Mouse (Mus musculus): ENCODE data around the gene Fam135a. TPM values are rescaled to one million over a fixed set of nuclear protein-coding genes. Genes with fewer than 3 reads are reported as not detected.

Fam135a gene
- polyA plus RNA-seq, 1 experiment from 2014 or later: 37.5 TPM

DNA sequence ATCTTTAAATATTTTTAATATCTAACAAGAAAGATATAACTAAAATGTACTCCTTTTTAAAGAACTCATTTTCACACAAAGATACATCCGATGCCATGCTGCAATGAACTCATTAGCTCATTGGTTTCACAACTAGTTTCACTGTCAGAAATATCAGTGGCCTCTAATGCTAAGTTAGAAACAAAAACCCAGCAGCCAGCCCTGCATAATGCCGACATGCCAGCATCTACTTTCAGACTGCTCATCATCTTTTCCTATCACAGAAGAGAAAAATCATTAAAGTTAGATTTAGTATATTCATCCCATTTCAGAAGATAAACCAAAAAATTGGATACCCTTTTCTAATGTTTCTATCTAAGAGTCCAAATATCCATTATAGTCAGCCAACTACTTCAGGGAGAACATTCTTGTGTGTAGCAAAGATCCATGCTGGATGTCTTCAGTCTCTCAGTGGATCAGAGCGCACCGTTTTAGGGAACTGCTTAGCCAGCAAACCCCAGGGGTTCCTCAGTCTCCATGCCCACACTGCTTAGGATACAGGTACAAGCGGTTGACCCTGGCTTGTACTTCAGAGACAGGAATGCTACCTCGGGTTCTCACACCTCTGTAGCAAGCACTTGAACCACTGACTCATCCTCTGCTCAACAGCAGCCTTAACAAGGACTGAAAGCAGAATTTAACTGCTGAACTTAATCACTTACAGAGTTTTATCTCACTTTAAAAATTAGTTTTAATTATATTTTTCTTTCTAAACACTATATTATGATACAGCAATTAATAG, 53.2 kb downstream of the Fam135a start:
- H3K4me3 ChIP-seq (ENCODE audit: low read depth, low read length): no peak overlapping the region
- ATAC-seq (ENCODE audit: insufficient number of reproducible peaks, insufficient read depth, low FRiP score, low read depth): no peak
- H3K9ac ChIP-seq (replicated peaks; ENCODE audit: low read depth, low read length): no peak overlapping the region
- peaks cover 6% of the 10 kb centered on the region for H3K36me3 ChIP-seq (ENCODE audit: control insufficient read depth, insufficient read depth, low read length)
- 79% methylated on average over 6 of the region's 6 CpGs for WGBS
- no peak overlapping the region for H3K27ac ChIP-seq (ENCODE audit: low read length)
- no peaks in the 10 kb centered on the region for H3K9me3 ChIP-seq (ENCODE audit: control insufficient read depth, low read depth, low read length)
- H3K4me1 ChIP-seq (ENCODE audit: control insufficient read depth, insufficient read depth, low read length): no peaks in the 10 kb centered on the region
- no peak overlapping the region for H3K4me2 ChIP-seq (replicated peaks; ENCODE audit: low read depth, low read length)
- H3K27me3 ChIP-seq (ENCODE audit: control insufficient read depth, insufficient read depth, low read length): no peaks in the 10 kb centered on the region

DNA sequence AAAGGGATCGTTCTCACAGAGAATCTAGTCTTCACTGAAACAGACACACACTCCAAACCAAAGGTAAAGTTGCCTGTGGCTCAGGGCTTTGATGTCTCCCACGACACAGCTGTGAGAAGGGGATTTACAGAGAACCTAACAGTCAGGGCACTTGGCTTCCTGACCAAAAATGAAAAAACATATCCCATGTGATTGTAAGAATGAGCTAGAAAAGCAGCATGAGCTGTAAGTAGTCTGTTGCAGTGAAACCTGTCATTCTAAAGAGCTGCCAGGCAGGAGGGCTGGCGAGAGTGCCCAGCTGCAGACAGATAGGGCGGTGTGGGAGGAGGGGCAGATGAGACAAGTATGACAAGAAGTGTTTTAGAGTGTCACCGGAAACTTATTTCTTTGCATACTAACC, 54.5 kb downstream of the Fam135a start:
- Histone ChIP-seq H3K9me3 (ENCODE audit: control insufficient read depth, low read depth, low read length) (no peaks in the 10 kb centered on the region), H3K36me3 (ENCODE audit: control insufficient read depth, insufficient read depth, low read length) (peaks cover 3% of the 10 kb centered on the region; the same call in 1 of the 2 replicates), H3K4me3 (ENCODE audit: low read depth, low read length) (no peak overlapping the region), H3K9ac (replicated peaks; ENCODE audit: low read depth, low read length) (no peak overlapping the region), H3K27ac (ENCODE audit: low read length) (no peak overlapping the region), H3K4me2 (replicated peaks; ENCODE audit: low read depth, low read length) (no peak overlapping the region), H3K4me1 (ENCODE audit: control insufficient read depth, insufficient read depth, low read length) (no peaks in the 10 kb centered on the region), H3K27me3 (ENCODE audit: control insufficient read depth, insufficient read depth, low read length) (no peaks in the 10 kb centered on the region)
- ATAC-seq (ENCODE audit: insufficient number of reproducible peaks, insufficient read depth, low FRiP score, low read depth): no peak
- WGBS: 79% methylated on average over 5 of the region's 5 CpGs

DNA sequence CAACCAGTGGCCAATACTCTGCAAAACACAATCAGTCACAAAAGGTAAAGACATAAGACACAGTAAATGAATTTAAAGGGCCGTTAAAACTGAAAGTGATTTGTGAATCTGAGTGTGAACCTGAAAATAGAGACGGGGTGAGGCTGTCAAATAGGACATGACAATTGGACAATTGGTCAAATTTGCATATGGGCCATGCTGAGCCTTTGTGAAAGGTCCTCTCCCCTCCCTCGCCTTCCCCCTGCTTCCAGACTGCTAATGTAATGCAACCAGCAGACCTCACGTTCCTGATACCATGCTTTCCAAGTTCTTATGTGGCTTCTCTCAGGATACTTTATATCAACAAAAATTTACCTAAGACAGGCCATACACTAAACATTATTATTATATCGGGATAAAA, 57.1 kb downstream of the Fam135a start:
- no peak overlapping the region for H3K27ac ChIP-seq (ENCODE audit: low read length)
- no peak overlapping the region for H3K4me3 ChIP-seq (ENCODE audit: low read depth, low read length)

DNA sequence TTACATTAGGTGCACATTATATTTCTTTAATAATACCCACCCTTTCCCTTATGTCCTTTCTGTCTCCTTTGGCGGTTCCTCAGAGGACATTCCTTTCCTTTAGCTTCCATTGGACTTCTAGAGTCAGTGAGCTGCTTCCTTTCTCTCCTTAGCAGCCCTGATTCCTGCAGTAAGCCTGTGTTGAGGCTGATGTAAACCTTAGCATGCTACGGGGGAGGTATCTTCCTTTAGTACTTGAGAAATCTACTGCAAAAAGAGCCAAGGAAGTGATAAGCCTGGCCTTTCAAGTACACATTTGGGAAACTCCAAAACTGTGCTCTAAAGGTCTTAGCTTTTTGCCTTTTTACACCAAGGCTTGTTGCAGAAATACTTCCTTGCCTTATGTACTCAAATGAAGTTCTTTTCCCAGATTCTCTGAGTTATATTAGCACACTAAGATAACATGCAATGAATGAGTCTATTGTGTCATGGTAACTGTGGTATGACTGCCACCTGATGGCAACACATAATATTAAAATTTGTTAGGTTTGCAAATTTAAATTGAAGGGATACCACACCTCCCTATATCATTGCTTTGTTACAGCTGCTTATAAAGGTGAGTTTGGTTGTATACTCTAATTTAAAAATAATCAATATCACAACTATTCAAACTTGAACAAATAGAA, 66.2 kb downstream of the Fam135a start:
- no peak overlapping the region for H3K4me2 ChIP-seq (replicated peaks; ENCODE audit: low read depth, low read length)
- H3K27me3 ChIP-seq (ENCODE audit: control insufficient read depth, insufficient read depth, low read length): no peaks in the 10 kb centered on the region
- no peak overlapping the region for H3K27ac ChIP-seq (ENCODE audit: low read length)
- no peaks in the 10 kb centered on the region for H3K9me3 ChIP-seq (ENCODE audit: control insufficient read depth, low read depth, low read length)
- H3K4me3 ChIP-seq (ENCODE audit: low read depth, low read length): no peak overlapping the region
- ATAC-seq (ENCODE audit: insufficient number of reproducible peaks, insufficient read depth, low FRiP score, low read depth): no peak
- no peak overlapping the region for H3K9ac ChIP-seq (replicated peaks; ENCODE audit: low read depth, low read length)
- WGBS: 80% methylated on average over 2 of the region's 2 CpGs
- H3K36me3 ChIP-seq (ENCODE audit: control insufficient read depth, insufficient read depth, low read length): peaks cover 10% of the 10 kb centered on the region; the same call in 1 of the 2 replicates
- no peaks in the 10 kb centered on the region for H3K4me1 ChIP-seq (ENCODE audit: control insufficient read depth, insufficient read depth, low read length)

More for the DNA sequence above, 57.1 kb downstream of the Fam135a start:
- H3K36me3 ChIP-seq (ENCODE audit: control insufficient read depth, insufficient read depth, low read length): peaks cover 3% of the 10 kb centered on the region; the same call in 1 of the 2 replicates
- no peak overlapping the region for H3K4me2 ChIP-seq (replicated peaks; ENCODE audit: low read depth, low read length)
- 82% methylated on average over 5 of the region's 5 CpGs for WGBS
- H3K9me3 ChIP-seq (ENCODE audit: control insufficient read depth, low read depth, low read length): no peaks in the 10 kb centered on the region
- no peak for ATAC-seq (ENCODE audit: insufficient number of reproducible peaks, insufficient read depth, low FRiP score, low read depth)
- H3K9ac ChIP-seq (replicated peaks; ENCODE audit: low read depth, low read length): no peak overlapping the region
- H3K27me3 ChIP-seq (ENCODE audit: control insufficient read depth, insufficient read depth, low read length): no peaks in the 10 kb centered on the region
- H3K4me1 ChIP-seq (ENCODE audit: control insufficient read depth, insufficient read depth, low read length): no peaks in the 10 kb centered on the region

DNA sequence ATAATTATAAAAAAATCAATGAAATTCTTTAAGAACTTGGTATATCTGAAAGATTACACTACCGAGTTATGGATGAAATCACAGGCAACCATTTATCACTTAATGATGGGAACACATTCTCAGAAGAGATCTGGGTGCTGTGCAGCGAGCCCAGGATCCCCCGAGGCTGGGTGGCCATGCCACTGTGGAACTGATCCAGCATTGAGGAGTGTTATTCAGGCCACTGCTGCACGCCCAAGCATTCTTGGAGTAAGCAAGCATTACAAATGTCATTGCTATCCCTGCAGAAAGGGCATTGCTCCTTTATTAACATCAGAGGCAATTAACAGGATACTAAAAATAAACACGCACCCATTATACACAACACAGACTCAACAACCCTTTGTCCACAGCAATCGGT, 89.3 kb downstream of the Fam135a start:
- Histone ChIP-seq H3K4me1 (ENCODE audit: control insufficient read depth, insufficient read depth, low read length) (no peaks in the 10 kb centered on the region), H3K9ac (replicated peaks; ENCODE audit: low read depth, low read length) (no peak overlapping the region), H3K4me3 (ENCODE audit: low read depth, low read length) (no peak overlapping the region), H3K27me3 (ENCODE audit: control insufficient read depth, insufficient read depth, low read length) (no peaks in the 10 kb centered on the region), H3K36me3 (ENCODE audit: control insufficient read depth, insufficient read depth, low read length) (no peaks in the 10 kb centered on the region; the same call in 1 of the 2 replicates), H3K4me2 (replicated peaks; ENCODE audit: low read depth, low read length) (no peak overlapping the region), H3K27ac (ENCODE audit: low read length) (no peak overlapping the region), H3K9me3 (ENCODE audit: control insufficient read depth, low read depth, low read length) (no peaks in the 10 kb centered on the region)
- ATAC-seq (ENCODE audit: insufficient number of reproducible peaks, insufficient read depth, low FRiP score, low read depth): no peak
- WGBS: 86% methylated on average over 6 of the region's 6 CpGs

DNA sequence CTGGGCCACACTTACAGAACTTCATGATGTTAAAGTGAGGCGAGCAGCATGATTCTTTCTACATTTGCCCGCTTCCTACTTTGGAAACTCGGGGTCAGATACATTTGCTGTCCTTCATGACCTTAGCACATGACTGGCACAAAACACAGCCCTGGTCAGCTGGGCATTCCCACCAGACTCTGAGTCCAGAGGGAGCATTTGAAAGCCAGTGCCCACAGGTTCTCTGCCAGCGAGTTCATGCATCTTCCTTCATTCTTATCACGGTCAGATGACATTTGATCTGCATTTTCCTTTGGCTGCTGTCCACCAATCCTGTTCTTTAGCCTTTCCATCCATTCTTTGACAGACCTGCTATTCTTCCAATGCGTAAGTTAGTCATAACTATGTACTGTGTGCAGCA, 90.1 kb downstream of the Fam135a start:
- ATAC-seq (ENCODE audit: insufficient number of reproducible peaks, insufficient read depth, low FRiP score, low read depth): no peak

DNA sequence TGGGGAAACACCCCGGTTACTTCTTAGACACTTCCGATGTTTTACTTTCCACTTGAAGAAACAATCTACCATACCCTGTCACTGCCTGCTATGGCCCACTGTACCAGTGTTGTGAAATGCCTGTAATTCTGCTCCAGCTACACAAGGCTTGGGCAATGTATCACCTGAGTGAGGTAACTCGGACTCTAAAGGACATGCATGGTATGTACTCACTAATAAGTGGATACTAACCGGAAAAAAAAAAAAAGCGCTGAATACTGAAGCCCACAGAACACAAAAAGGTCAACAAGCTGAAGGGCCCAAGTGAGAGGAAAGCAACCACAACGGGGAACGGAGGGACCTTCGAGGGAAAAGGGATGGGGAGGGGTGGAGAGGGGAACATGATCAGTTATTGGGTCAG, 92.5 kb downstream of the Fam135a start:
- Histone ChIP-seq H3K9me3 (ENCODE audit: control insufficient read depth, low read depth, low read length) (no peaks in the 10 kb centered on the region), H3K27me3 (ENCODE audit: control insufficient read depth, insufficient read depth, low read length) (no peaks in the 10 kb centered on the region), H3K27ac (ENCODE audit: low read length) (no peak overlapping the region), H3K9ac (replicated peaks; ENCODE audit: low read depth, low read length) (no peak overlapping the region), H3K4me2 (replicated peaks; ENCODE audit: low read depth, low read length) (no peak overlapping the region), H3K4me3 (ENCODE audit: low read depth, low read length) (no peak overlapping the region), H3K36me3 (ENCODE audit: control insufficient read depth, insufficient read depth, low read length) (no peaks in the 10 kb centered on the region; the same call in 1 of the 2 replicates), H3K4me1 (ENCODE audit: control insufficient read depth, insufficient read depth, low read length) (no peaks in the 10 kb centered on the region)
- ATAC-seq (ENCODE audit: insufficient number of reproducible peaks, insufficient read depth, low FRiP score, low read depth): no peak
- 84% methylated on average over 8 of the region's 8 CpGs for WGBS

More for the DNA sequence above, 90.1 kb downstream of the Fam135a start:
- no peaks in the 10 kb centered on the region for H3K4me1 ChIP-seq (ENCODE audit: control insufficient read depth, insufficient read depth, low read length)
- H3K36me3 ChIP-seq (ENCODE audit: control insufficient read depth, insufficient read depth, low read length): no peaks in the 10 kb centered on the region; the same call in 1 of the 2 replicates
- no peak overlapping the region for H3K4me2 ChIP-seq (replicated peaks; ENCODE audit: low read depth, low read length)
- H3K4me3 ChIP-seq (ENCODE audit: low read depth, low read length): no peak overlapping the region
- 88% methylated on average over 6 of the region's 6 CpGs for WGBS
- no peak overlapping the region for H3K9ac ChIP-seq (replicated peaks; ENCODE audit: low read depth, low read length)
- no peaks in the 10 kb centered on the region for H3K27me3 ChIP-seq (ENCODE audit: control insufficient read depth, insufficient read depth, low read length)
- no peak overlapping the region for H3K27ac ChIP-seq (ENCODE audit: low read length)
- H3K9me3 ChIP-seq (ENCODE audit: control insufficient read depth, low read depth, low read length): no peaks in the 10 kb centered on the region

DNA sequence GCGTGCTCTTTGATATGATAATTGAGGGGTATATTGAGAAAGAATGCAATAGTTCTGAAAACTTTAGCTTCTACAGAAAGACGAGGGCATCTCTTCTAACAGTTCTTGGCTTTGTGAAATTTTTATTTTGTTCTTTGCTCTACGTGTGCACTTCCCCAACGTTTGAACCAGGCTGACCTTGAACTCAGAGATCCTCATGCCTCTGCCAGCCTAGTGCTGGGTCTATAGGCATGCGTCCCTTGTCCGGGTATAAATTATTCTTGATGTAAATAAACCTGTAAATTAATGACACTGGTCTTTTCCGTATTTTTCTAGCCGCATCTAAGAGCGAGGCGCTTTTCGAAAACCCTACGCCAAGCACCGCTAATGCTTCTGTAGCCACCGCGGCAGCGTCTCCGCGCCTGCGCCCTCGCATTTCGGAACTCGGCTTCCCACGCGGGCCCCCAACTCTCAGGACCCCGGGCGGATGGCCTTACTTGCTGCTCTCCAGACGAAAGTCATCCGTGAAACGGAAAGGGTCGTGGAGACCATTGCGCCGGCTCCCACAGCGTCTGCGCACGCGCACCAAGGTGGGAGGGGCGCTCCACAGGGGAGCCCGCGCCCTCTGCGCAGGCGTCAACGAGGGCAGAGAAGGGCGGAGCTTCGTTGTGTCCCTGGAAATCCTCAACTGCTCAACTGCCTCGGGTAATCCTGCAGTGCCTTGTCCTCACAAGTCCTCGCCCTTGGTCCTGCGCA, 94.9 kb downstream of the Fam135a start, which contains the start of gene Sdhaf4:
Gene Sdhaf4, minus strand, starts transcription at position 587 of the 735 bp plus-strand sequence.
- peak within 1 kb of the TSS; percentile 63 for H3K4me2 ChIP-seq (replicated peaks; ENCODE audit: low read depth, low read length)

More for the DNA sequence above, 94.9 kb downstream of the Fam135a start, which contains the start of gene Sdhaf4:
- Histone ChIP-seq H3K4me3 (ENCODE audit: low read depth, low read length) (peak within 1 kb of the TSS; percentile 53), H3K4me1 (ENCODE audit: control insufficient read depth, insufficient read depth, low read length) (no peaks in the 10 kb centered on the region), H3K27ac (ENCODE audit: low read length) (peak within 1 kb of the TSS; percentile 70; the same call in 1 of the 2 replicates), H3K27me3 (ENCODE audit: control insufficient read depth, insufficient read depth, low read length) (no peaks in the 10 kb centered on the region), H3K9ac (replicated peaks; ENCODE audit: low read depth, low read length) (peak within 1 kb of the TSS; percentile 68), H3K36me3 (ENCODE audit: control insufficient read depth, insufficient read depth, low read length) (no peaks in the 10 kb centered on the region), H3K9me3 (ENCODE audit: control insufficient read depth, low read depth, low read length) (no peaks in the 10 kb centered on the region)
- 1% methylated on average over 47 of the region's 47 CpGs for WGBS
- peak; percentile 97 for ATAC-seq (ENCODE audit: insufficient number of reproducible peaks, insufficient read depth, low FRiP score, low read depth)

All from stomach, embryonic 14.5 days (tissue).